Comparison of ENCODE assay signal across 11 mouse cellular contexts in the genomic region with DNA sequence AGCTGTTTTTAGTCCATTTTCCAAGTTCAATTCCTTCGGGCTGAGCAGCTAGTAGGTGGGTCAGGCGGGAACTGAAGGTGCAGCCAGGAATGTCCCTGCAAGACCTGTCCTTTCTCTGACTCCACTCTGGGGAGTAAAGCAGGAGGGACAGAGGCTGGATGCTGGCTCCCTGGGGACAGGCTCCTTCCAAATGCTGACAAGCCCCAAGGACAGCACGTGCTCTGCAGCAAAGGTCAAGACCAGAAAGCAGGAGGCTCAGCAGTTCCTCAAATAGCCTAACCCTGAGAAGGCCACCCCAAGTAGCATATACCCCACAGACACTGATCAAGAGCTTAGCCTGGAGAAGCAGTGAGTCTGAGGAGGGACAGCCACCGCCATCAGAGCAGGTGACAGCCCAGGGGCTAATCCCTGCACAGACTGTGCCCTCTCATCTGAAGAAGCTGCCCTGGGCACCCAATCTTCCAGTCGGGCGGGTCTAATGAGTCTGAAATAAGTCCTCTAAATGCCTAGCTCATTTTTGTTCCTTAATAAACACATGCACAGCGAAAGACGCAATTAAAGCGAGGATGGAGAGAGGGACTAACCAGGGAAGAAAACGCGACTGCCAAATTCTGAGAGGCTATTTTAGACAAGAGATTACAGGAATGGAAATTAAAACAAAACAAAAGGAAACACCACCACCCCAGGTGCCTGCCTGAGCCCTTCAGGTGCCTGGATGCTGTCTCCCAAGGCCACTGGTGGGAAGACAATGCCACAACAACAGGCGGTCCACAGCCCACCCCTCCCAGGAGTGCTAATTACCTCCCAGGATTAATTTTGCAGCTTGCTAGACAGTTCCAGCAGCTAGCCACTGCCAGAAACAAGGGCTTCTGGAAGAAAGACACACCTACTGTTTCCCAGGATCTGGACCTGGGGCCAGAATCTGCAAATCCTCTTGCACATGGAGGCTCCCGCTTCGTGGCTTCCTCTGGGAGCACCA.
A peak's percentile ranks its signal among the peaks of the same experiment; 100 is the strongest.
DNase-seq lines count a peak whose midpoint lies in the region; ATAC-seq and TF ChIP-seq lines count a peak whose summit lies in the region.
"Had no signal": no experiment of that assay in that cellular context is flagged by ENCODE, and none has a peak within 500 bp of the region (broad histone marks: within the 10 kb centered on the region; RNA-seq: fewer than 3 reads in every experiment).

No protein-coding gene starts in this region.

- peak overlapping the region; percentile 55 for H3K27ac ChIP-seq in midbrain, embryonic 13.5 days
- no peak overlapping the region for H3K27ac ChIP-seq in liver, postnatal 0 days (ENCODE audit: low read depth)
- H3K27ac ChIP-seq: kidney, postnatal 0 days; liver, embryonic 15.5 days had no signal

- no peak overlapping the region for H3K4me3 ChIP-seq in midbrain, embryonic 13.5 days (replicated peaks)
- H3K4me3 ChIP-seq in liver, postnatal 0 days (ENCODE audit: low read depth, low read length): no peak overlapping the region
- H3K4me3 ChIP-seq: liver, embryonic 15.5 days had no signal

- H3K4me1 ChIP-seq in midbrain, embryonic 13.5 days (replicated peaks): peaks cover 19% of the 10 kb centered on the region
- H3K4me1 ChIP-seq in liver, postnatal 0 days (ENCODE audit: insufficient read depth): no peaks in the 10 kb centered on the region
- H3K4me1 ChIP-seq: liver, embryonic 15.5 days had no signal

- no peak overlapping the region for H3K4me2 ChIP-seq in midbrain, embryonic 13.5 days (replicated peaks)
- H3K4me2 ChIP-seq in liver, postnatal 0 days (ENCODE audit: low read depth, low read length): no peak overlapping the region
- H3K4me2 ChIP-seq: liver, embryonic 15.5 days had no signal

- ATAC-seq in midbrain, embryonic 13.5 days: peak; percentile 59
- ATAC-seq in liver, postnatal 0 days: no peak

- H3K27me3 ChIP-seq in midbrain, embryonic 13.5 days: no peaks in the 10 kb centered on the region
- H3K27me3 ChIP-seq in liver, postnatal 0 days (ENCODE audit: insufficient read depth, low read length): no peaks in the 10 kb centered on the region
- H3K27me3 ChIP-seq: liver, embryonic 15.5 days had no signal

- peak; percentile 88 for DNase-seq in adrenal gland, adult 2 months
- peak; percentile 81 for DNase-seq in adrenal gland, postnatal 14 days
- peak; percentile 38 for DNase-seq in gastrocnemius, postnatal 14 days
- no peak for DNase-seq in cerebellum, adult 11-12 months
- DNase-seq in liver, postnatal 0 days: no peak
- no peak for DNase-seq in left cerebral cortex, postnatal 14 days (ENCODE audit: low spot score in 2 of 2)
- no peak for DNase-seq in heart, postnatal 36 days
- DNase-seq: thymus, postnatal 4 days had no signal

- no peak overlapping the region for H3K9ac ChIP-seq in midbrain, embryonic 13.5 days (replicated peaks)
- H3K9ac ChIP-seq in liver, postnatal 0 days (replicated peaks): no peak overlapping the region
- H3K9ac ChIP-seq: liver, embryonic 15.5 days had no signal

- TF ChIP-seq EP300 in liver, postnatal 0 days (IDR thresholded peaks at IDR 0.05; ENCODE audit: low read depth): no peak

- WGBS in midbrain, embryonic 13.5 days: 27% methylated on average over 14 of the region's 14 CpGs
- 55% methylated on average over 14 of the region's 14 CpGs for WGBS in liver, postnatal 0 days (ENCODE audit: insufficient replicate concordance)

- H3K9me3 ChIP-seq in midbrain, embryonic 13.5 days: no peaks in the 10 kb centered on the region
- no peaks in the 10 kb centered on the region for H3K9me3 ChIP-seq in liver, postnatal 0 days (ENCODE audit: low read length)
- H3K9me3 ChIP-seq: liver, embryonic 15.5 days had no signal

- H3K36me3 ChIP-seq in midbrain, embryonic 13.5 days: no peaks in the 10 kb centered on the region
- H3K36me3 ChIP-seq in liver, postnatal 0 days (replicated peaks; ENCODE audit: insufficient read depth, low read length): no peaks in the 10 kb centered on the region
- H3K36me3 ChIP-seq: liver, embryonic 15.5 days had no signal

- no peak for TF ChIP-seq CTCF in liver, postnatal 0 days (IDR thresholded peaks at IDR 0.05; ENCODE audit: low read depth)

- intact Hi-C loops in gastrocnemius, postnatal 14 days (cut with DNase I; ENCODE audit: low total_unique reads): no loop called here
- intact Hi-C loops in left cerebral cortex, postnatal 14 days (cut with DNase I): loop anchor here (5.0 kb wide), 1 partner anchor 85 kb away; no protein-coding TSS in a partner anchor
- intact Hi-C loops in heart, postnatal 36 days (cut with DNase I): no loop called here

Comparison
In these comparisons a context has a peak if more than half of its experiments do, and no peak if none do; other contexts are left out.
1. DNase-seq: peak in adrenal gland, adult 2 months (single experiment), adrenal gland, postnatal 14 days (single experiment) and gastrocnemius, postnatal 14 days (single experiment); none in cerebellum, adult 11-12 months (single experiment), liver, postnatal 0 days (single experiment), left cerebral cortex, postnatal 14 days (0 of 2) and heart, postnatal 36 days (0 of 2).